Mouse (Mus musculus): Measurements from ENCODE around the gene Tph2. TPM values are rescaled to one million over a fixed set of nuclear protein-coding genes. Genes with fewer than 3 reads are reported as not detected.
"Not testable (repeated sequence)": the region's sequence is repeated elsewhere in the genome, so short reads cannot be mapped to it uniquely, and the experiment has no call there.

The Tph2 gene
- total RNA-seq (2021), result under 1 TPM; 0.54 to 0.84 TPM

DNA sequence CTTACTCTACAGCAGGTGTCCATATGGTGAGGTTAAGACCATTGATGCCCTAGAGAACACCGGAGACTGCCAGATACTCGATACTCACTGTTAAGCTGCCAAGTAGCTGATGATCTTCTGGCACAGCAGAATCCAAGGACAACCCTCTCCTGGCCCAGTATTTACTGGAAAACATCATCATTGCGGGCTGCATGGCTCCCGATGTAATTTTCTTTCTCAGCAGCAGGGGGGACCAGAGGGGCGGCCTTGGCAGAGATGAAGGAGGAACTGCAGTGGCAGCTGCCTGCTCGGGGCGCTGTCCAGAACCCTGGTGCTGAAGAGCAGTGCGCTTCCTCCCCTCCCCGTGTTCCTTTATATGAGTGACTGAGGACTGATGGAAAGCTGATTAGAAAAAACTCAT lies at the start of gene Tph2:
TSS of gene Tph2 (minus strand) at position 326 of the 400 bp plus-strand sequence.
- intact Hi-C loops (cut with DNase I), result no loop called here
- DNase-seq (ENCODE audit: low spot score in 2 of 2), result peak; percentile 28 to 31

DNA sequence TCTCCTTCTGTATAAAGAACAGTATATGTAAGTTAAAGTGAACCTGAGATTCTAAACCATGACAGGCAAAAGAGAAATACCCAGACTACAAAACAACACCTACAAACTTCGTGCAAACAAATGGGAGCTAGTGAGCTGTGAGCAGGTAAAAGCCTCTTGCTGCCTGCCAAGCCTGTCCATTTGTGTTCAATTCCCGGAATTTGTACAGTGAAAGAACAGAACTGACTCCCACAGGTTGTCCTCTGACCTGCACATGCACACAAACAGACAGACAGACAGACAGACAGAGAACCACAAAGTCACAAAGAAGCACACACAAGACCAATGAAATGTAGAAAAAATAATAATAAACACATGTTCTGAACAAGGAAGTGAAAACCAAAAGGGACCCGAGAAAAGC lies 49.0 kb upstream of the Tph2 start:
- DNase-seq (ENCODE audit: low spot score in 2 of 2), result no peak
- intact Hi-C loops (cut with DNase I), result no loop called here

DNA sequence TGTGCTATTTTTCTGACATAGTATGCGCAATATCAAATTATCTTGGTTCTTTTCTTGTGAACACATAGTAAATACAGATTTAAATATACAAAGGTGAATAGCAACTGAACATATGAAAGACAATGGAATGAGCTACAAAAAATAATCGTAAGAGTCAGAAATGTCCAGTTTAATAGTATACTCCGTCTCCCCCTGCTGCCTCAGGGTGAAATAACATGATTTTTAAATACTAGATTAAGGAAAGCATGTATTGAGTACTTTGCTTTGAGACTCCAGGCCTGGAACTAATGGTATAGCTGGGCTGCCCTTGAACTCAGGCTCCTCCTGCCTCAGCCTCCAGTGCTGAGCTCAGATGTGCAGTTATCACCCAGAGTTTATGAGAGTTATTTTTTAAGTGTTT lies 47.7 kb upstream of the Tph2 start:
- DNase-seq (ENCODE audit: low spot score in 2 of 2), result no peak
- intact Hi-C loops (cut with DNase I), result no loop called here

DNA sequence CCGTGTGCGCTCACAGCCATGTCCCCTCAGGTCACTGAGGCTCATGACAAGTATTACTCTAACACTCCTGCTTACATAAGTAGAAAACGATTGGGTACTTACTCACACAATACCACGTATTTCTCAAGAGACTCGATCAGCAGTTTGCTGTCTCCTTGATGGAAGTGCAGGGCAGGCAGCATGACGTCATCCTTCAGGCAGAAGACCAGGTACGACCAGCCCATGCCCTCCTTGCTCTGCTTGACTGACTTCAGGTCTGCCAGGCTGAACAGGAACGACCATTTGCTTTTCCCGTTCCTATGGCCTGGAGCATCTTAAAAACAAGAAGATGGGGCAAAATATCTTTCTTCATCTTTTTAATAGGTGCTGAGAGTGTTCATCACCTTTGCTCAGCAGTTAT lies 44.2 kb upstream of the Tph2 start:
- DNase-seq (ENCODE audit: low spot score in 2 of 2), result no peak
- intact Hi-C loops (cut with DNase I), result no loop called here

DNA sequence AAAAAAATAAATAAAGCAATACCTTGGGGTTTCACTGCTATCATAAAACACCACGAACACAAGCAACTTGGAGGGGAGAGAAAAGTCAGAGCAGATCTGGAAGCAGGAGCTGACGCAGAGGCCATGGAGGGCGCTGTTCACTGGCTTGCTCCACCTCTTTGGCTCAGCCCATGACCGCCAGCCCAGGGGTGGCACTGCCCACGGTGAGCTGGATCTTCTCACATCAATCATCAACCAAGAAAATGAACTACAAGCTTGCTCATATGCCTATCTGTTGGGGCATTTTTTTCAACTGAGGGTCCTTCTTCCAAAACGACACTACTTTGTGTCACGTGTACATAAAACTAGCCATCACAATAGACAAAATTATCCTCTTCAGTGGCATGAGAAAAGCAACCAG lies 41.8 kb upstream of the Tph2 start:
- DNase-seq (ENCODE audit: low spot score in 2 of 2), result no peak
- intact Hi-C loops (cut with DNase I), result no loop called here

DNA sequence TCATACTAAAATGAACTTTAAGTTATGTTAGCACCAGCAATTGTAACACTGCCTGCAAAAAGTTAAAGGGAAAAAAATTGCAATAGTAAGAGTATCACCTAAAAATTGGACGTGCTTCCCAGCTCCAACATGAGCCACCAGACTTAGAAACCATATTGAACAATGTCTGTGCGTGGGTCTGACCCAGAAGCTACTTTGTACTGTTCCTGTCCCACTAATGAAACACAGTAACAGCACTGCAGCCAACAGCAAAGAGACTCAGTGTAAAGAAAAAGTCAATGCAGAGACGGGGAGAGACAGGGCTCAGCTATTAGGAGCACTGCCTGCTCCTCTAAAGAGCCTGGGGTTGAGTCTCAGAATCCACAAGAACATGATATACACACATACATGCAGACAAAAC lies 39.0 kb upstream of the Tph2 start:
- no peak for DNase-seq (ENCODE audit: low spot score in 2 of 2)
- intact Hi-C loops (cut with DNase I), result no loop called here

DNA sequence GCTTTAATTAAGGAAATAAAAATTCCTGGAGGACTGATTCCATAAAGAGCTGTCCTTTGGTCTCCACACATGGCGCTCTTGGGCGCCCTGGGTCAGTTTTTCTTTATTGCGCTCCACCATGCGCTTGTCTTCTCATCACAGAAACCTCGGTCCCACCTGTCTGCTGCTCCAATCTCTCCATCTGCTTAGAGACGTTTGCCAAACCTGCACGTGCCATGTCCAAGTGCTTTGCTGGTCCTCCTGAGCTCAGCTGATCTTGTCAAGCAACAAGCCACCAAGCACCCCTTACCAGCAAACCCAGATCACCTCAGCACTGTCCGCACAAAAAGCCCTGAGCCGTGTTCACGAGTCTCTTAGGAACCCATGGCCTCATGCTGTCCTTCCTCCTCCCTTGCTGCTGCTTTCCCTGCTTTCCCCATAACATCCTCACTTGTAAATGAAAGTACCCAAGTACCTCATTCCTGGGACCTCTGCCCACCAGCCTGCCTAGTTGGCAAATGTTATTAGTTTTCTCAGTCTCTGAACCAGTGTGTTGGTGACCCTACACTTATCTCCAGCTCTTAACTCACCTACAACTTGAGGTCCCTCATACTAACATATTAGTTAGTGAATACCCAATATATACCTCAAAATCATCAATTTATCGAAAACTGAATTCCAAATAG lies 28.2 kb upstream of the Tph2 start:
- intact Hi-C loops (cut with DNase I), result no loop called here
- DNase-seq (ENCODE audit: low spot score in 2 of 2), result no peak

DNA sequence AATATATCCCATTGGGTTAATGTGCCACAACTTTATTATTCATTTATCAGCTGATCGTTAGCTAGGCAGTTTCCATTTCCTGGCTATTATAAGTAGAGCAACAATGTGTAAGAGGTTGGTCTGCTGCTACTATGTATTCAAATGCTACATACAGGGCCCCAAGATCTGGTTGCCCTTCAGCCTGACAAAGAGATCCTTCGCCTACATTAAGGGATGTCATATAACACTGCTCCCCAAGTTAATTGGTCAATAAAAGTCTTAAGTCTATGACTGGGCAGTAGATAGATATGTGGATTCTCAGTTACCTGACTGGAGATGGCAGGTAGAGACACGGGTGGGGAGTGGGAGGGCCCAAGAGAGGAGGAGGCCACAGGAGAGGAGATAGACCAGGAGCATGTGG lies 21.0 kb upstream of the Tph2 start:
- intact Hi-C loops (cut with DNase I), result no loop called here
- no peak for DNase-seq (ENCODE audit: low spot score in 2 of 2)

DNA sequence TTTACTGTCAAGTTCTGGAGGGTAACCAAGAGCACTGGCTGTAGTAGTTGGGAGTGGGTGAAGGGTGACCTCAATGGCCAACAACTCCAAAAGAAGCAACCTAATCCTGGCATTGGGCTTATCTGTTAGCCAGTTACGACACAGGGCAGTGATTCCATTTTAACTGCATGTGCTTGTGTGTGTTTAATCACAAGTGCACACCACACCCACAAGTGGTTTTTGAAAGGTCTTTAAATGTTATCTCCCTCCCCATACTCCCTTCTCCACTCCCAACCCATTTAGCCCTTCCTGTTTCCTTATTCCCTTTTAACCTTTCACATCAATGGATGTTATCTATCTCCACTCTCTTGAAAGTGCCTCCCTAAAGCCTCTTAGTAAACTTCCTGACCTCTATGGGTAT lies 20.5 kb upstream of the Tph2 start:
- intact Hi-C loops (cut with DNase I), result no loop called here
- no peak for DNase-seq (ENCODE audit: low spot score in 2 of 2)

DNA sequence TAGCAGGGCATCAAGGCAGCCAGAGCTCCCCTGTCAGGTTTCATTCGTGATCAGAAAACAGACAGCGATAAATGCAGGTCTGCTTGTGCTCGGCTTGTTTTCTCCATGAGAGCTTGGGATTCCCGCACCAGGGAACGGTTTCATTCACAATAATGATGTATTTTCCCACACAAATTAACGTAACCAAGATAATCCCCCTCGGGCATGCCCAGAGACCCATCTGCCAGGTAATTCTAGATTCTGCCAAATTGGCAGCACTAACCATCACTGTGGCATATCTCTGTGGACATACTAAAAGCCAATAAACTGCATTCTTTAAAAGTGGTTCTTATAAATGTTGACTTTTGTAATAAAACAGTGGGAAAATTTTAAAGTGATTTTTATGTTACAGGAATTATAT lies 6.4 kb upstream of the Tph2 start:
- no peak for DNase-seq (ENCODE audit: low spot score in 2 of 2)
- intact Hi-C loops (cut with DNase I), result no loop called here

DNA sequence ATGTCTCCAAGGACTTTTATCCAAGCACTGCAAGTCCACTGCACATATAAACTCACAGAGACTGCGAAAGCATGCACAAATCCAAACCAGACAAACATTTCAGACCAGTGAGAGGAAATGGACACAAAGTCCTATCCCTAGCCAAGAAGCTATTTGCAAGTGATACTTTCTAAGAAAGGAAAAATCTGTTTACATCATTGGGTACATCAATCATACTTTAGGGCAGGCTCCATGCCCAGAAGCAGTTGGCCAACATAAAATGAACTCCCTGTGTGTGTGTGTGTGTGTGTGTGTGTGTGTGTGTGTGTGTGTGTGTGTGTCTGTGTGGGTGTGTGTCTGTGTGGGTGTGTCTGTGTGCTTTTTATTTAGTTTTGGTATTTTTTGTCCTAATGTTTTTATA lies 2.6 kb upstream of the Tph2 start:
- intact Hi-C loops (cut with DNase I), result no loop called here
- no peak for DNase-seq (ENCODE audit: low spot score in 2 of 2)

DNA sequence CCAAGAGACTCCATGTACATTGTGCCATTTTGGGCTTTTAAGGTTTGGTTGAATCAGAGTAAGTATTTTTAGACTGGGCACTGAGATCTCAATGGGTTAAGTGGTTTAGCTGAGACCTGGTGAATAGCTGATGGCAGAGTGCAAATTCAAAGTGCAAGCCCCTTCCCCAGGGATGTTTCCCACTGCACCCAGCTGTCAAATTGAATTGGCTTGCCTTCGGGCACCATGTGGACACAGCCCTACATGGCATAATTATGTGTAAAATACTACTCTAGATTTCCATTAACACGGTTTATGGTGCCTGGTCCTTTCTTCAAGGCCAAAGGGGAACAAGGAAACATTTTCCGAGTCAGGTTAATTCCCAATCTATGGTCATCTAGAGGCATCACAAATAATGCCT lies 3.8 kb downstream of the Tph2 start:
- intact Hi-C loops (cut with DNase I), result no loop called here
- no peak for DNase-seq (ENCODE audit: low spot score in 2 of 2)

DNA sequence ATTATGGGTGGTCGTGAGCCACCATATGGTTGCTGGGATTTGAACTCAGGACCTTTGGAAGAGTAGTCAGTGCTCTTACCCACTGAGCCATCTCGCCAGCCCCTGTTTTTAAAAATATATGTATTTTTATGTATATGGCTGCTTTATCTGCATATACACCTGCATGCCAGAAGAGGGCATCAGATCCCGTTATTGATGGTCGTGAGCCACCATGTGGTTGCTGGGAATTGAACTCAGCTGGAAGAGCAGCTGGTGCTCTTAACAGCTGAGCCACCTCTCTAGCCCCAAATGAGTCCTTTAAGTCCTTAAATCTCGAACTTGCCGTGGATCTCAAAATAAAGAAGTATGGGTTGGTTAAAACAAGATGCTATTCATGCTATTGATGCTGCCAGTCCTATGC lies 6.8 kb downstream of the Tph2 start:
- DNase-seq (ENCODE audit: low spot score in 2 of 2); intact Hi-C loops (cut with DNase I): not testable (repeated sequence)

DNA sequence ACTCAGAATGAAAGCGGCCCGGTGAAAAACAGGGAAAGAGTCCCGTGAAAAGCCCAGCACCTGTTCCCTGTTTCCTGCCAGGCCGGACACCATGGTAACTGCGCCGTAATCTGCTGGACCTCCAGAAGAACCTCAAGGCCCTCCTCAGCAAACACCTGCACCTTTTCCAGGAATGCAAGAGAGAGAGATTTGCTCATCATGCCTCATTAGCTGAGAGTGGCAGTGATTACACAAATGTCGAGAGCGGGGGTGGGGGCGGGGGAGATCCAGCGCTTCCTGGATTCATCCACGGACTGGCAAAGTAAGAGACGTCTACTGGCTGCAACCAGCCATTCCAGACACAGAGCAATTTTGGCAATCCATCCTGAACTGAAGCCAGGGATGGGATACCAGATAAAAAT lies 9.2 kb downstream of the Tph2 start:
- intact Hi-C loops (cut with DNase I), result no loop called here
- peak; percentile 9 to 29 for DNase-seq (ENCODE audit: low spot score in 2 of 2)

DNA sequence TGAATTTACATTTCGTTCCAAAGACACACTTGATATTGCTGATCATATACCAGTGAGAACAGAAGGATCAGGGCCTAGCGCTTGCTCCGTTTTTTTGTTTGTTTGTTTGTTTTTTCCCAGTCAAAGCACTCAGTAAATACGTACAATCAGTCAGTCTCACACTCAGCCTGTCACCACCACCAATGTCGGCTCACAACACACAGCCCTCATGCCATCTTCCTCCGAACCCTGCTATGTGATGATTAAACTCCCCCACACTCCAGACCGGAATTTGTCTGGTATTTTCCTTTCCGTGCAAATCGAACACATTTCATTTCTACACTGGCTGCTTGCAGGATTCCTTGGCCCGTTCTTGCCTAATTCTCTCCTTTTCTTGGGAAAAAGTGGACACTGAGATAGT lies 11.5 kb downstream of the Tph2 start:
- intact Hi-C loops (cut with DNase I), result no loop called here
- no peak for DNase-seq (ENCODE audit: low spot score in 2 of 2)

DNA sequence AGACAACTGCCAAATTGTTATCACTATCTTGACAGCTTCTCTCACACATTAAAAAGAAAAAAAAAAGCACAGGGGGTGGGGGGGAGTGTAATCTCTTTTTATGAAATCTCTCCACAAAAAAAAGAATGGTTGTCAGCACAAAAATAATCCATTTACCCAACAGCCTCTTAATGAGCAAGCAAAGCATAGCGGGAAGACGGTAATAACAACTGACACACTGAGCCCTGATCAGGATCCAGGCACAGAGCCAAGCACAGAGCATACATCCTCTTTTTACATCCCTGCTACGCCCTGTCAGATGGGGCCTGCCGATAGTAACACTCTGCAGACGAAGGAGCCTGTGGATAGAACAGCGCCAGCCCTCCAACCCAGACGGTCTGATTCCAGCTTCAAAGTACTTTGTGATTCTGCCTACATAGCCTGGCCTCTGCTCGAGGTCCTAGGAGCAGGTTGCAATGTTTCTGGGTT lies 13.4 kb downstream of the Tph2 start:
- no peak for DNase-seq (ENCODE audit: low spot score in 2 of 2)
- intact Hi-C loops (cut with DNase I), result no loop called here

DNA sequence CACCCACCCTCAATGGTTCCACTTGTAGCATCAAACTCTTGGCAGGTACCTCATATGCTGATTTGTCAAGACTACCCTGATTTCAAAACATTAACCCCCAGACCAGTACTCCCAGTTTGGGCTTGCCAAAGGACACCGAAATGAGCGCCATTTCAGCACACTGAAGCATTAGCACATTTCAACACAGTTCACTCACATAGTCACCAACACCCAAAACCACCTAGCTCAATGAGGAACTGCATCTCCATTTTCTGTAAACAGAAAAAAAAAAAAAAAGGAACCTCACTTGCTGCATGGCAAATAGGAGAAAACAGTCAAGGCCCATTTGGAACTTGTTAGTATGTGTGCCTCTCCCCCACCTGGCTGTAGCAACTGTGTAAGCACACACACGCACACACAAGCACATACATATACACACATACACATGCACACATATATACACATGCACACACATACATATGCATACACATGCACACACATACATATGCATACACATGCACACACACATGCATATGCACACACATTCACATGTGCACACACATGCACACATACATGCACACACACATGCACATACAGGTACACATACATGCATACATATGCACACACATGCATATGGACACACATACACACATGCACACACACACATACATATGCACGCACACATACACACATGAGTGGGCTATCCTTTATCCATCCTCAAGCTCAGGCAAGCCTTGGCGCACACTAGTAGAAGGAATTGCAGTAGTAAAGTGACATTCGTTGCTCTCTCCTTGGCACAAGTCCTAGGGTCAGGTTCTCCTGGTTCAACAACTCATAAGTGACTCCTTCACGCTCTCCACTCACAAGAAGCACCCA lies 14.1 kb downstream of the Tph2 start:
- DNase-seq (ENCODE audit: low spot score in 2 of 2), result no peak

DNA sequence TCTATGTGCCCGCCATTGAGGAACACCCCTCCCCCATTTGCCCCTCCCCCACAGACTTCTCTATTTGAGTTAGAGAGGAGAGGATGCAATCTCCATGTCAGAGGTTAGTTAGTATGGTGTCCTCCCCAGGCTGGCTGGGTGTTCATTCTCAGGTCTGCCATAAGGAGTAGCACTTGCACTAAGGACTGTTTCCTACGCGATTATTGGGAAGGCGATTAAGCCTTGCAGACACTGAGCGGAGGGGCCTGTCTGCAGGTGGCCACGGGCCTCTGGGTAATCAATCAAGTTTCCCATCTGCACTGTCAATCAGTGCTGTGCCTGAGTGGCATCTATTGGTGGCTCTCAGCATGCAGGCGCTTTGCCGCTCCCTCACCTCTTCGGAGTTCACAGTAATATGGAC lies 15.4 kb downstream of the Tph2 start:
- no peak for DNase-seq (ENCODE audit: low spot score in 2 of 2)
- intact Hi-C loops (cut with DNase I), result no loop called here

More for the DNA sequence above, 14.1 kb downstream of the Tph2 start:
- intact Hi-C loops (cut with DNase I), result no loop called here

DNA sequence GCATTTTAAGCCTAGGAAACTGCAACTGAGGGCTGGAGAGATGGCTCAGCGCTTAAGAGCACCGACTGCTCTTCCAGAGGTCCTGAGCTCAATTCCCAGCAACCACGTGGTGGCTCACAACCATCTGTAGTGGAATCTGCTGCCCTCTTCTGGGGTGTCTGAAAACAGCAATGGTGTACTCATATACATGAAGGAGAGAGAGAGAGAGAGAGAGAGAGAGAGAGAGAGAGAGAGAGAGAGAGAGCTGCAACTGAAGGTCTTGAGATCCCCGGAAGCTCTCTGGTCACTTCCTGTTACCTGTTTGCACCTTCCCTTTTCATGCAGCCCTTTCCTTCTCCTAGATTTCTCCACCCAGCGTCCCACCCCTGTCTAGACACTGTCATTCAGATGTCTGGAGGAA lies 24.5 kb downstream of the Tph2 start:
- no peak for DNase-seq (ENCODE audit: low spot score in 2 of 2)
- intact Hi-C loops (cut with DNase I), result no loop called here

DNA sequence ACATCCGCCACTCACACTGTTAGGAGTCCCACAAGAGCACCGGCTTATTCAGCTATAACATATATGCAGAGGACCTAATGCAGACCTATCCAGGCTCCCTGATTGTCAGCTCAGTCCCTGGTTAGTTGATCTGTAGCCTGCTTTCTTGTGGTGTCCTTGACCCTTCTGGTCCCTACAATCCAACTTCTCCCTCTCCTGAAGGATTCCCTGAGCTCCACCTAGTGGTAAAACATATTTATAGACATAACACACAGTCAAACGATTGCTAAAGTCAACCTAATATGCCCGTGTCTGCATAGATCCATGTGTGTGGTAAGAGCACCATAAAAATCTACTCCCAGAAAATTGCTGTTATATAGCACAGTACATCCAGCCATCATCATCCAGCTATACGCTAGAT lies 37.5 kb downstream of the Tph2 start:
- no peak for DNase-seq (ENCODE audit: low spot score in 2 of 2)
- intact Hi-C loops (cut with DNase I), result no loop called here

DNA sequence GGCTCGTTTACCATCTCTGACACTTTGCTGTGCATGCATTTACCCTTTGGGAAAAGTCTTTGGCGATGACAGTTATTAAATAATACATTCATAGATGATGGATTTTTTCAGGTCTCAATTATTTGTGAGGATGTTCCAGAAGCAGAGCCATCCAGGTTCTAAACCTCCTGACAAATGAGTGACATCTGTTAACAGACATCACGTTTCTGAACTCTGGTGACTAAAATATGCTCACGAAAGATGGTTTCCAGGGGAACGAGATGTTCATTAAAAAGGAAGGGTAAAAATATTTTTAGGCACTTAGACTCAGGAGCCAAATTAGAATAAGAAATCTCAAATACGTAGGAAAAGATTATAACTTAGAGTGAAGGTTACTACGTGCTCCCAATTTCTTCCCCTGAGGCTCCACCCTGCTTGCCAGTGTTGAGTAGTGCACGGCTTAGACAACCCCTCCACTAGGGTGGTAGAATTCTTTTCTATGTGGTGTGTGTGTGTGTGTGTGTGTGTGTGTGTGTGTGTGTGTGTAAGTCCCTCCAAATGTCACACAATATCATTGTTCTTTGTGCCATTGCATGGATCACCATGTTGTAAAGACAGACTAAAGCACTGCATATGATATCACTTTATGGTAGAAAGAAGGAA lies 38.4 kb downstream of the Tph2 start:
- no peak for DNase-seq (ENCODE audit: low spot score in 2 of 2)
- intact Hi-C loops (cut with DNase I), result no loop called here
